Mouse (Mus musculus): ENCODE measurements around the gene Baat.
"Not testable (repeated sequence)": the region's sequence is repeated elsewhere in the genome, so short reads cannot be mapped to it uniquely, and the experiment has no call there.

The Baat gene

DNA sequence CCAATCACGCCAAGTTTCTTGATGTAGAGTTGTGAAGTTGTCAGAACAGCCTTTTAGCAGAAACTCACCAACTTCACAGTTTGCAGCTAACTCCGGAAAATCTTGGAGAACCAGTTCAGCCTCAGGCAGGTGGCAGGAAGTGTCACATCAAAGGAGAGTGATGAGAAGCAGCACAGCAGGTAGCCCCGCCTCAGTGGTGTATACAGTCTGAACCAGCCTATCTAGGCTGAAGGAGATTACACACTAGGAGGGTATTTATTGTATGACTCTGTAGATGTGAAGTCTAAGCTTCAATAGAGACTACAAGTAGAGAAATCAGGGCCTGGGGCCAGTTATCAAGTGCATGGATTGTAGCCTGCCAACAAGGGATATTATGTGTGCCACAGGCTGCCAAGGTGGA, 25.5 kb downstream of the Baat start:
- DNase-seq, result no peak

DNA sequence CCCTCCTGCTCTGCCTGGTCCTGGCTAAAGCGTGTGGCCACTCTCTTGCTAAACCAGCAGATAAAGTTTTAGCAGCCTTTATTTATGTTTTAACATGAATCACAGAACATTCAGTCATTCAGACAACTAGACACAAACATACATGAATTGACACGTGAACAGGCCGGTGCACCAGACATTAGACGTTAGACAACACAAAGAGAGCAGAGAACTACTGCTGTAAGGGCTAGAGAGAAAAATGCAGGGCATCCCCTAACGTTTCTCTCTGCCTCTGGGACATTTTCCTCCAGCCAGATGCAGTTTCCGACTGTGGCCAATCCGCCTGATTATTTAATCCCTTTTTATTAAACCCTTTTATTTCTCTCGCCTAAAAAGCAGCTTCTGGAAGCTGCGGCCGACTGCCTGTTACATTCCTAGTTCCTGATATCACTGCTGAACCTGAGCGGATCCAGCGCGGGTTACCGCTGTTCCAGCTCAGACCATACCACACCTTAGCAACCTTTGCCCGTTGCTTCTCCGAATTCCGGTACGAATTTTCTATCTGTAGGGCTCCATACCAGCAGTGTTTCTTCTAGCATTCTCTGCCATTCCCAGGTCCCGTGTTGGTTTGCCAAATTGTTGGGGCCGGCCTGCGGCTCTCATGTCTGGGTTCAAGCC, 26.1 kb downstream of the Baat start:
- DNase-seq, result no peak

DNA sequence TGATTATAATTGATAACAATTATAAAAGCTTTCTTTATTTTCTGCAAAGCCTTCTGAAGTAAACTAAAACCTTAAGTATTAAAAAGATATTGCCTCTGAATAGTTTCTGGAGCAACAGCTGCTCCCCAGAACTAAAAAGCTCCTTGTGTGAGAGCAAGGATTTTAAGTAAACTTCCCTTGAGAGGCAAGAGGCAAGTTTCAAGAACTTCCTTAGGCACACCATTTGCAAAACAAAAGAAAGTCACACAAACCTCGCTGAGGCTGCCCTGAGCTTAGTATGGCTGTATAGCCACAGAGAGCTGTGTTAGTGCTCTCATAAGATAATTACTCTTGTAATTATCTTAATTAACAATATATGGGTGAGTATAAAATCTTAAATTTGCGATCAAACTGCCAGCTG, 27.3 kb downstream of the Baat start:
- DNase-seq, result not testable (repeated sequence)

DNA sequence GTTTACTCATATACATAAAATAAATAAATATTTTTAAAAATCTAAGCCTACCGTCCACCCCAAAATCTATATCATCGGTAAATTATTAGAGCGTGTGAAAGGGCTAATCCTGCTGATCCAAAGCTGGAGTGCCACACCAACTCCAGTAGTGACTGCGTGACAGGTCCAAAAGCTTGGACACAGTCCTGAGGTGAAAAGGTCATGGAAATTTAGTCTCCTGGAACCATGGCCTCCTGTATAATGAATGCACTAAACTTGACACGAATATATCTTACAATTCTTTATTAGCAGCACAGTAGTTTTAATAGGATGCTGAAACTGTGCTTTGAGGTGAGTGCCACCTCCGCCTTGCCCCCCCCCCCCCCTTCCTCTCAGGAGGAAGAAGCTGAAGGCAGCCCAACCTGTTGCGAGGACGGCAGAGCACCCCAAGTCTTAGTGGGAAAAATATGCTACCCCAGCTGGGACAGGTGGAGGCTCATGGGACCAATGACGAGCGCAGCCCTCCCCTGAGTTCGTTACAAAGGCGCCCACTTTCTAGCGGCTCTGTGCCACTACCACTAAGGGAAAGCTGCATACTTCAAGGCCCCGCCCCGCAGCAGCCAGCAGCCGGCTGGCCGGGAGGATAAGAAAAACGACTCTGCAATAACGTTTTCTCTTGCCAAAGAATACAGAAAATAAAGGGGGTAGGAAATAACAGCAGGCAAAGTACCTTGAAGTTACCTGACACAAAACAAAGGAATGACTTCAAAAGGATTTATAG, 28.1 kb downstream of the Baat start:
- no peak for DNase-seq

DNA sequence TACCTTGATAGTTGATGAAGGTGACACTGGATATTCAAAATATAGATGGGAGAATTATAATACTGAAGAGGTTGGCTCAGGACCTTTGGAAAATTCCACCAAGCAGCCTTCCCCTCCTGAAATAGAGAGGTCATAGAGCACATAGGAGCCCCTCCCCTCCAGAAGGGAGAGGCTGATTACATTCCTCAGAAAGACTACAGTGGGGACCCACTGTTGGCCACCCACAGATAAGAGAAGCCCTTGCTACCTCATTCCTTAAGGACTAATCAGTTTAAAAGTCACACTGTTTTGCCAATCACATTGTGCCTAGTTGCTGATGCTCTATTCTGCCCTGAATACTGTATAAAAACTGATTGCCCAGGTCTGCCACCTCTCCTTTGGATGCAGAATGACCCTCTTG, 31.8 kb downstream of the Baat start:
- no peak for DNase-seq

DNA sequence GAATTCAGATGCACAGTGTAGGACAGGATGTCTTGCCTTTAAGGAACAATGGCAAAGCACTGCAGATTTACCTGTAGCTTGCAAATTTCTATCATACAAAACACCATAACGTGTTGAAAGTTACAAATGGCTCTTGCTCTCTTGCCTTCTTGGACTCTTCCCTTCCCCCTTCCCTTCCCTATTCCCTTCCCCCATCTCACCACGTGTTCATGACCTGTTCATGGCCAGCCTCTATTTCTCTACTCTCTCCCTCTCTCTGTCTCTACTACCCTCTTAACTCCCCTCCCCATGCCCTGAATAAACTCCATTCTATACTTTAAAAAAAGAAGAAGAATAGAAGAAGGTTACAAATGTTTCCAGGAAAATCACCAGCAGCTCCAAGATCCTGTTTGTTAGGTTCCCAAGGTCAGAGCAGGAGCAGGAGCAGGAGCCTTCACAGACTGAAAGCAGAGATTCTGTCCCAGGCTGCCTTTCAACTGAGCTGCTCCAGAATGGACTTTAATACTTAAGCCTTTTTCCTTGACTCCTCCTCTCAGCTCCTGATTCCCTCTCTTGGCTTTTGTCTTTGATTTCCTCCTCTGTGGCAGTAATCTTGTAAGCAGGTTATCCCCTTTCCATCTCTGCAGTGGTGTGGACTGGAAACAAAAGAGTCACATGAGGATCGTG, 32.8 kb downstream of the Baat start, which contains the start of gene Acnat1:
Gene Acnat1, minus strand, starts transcription at position 478 of the 666 bp plus-strand sequence.
- no peak for DNase-seq

DNA sequence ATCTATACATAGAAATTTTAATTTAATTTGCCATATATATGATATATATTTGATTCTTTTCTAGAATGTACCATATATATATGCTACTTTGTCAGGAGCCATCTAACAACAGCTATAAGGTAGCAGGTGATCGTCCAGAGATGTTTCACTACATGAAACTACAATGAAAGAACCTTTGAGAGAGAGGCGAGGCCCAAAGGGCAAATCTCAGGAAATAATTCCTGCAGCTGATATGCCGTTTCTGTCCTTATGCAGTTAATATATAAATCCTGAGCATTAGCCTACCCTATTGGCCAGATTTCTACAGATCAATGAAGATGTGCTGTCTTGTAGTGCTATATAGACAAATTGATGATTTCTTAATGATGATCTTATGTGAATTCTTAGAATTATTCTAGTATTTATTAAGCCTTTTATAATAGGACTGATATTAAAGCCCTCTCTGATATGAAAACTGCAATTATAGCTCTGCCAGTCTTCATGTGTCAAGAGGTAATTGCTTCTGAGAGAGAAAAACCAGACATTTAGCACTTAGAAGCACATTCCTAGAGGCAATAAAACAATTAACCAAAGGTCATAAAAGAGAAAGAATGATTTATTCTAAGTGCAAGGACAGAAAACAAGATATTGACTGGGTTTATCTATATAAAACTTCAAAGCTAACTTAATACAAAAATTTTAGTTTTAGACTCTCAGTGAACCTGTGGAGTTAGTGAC, 36.8 kb downstream of the Baat start:
- DNase-seq, result no peak

DNA sequence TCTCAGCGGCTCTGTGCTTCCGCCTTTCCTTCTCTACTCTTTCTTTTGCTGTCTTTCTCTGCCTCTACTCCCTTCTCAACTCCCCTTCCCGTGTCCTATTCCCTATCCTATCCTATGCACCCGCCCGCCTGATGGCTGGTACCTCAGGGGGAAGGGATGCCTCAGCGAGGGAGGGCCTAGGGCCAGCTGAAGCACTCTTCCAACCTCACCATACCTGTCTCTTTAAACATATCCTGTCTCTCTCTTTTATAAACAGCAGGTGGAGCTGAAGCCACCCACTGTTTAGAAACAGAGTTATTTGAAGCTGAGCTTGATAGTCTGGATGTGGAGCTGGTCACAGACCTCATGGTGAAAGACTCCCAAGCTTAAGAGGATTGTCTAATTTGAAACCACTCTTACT, 39.0 kb downstream of the Baat start:
- DNase-seq, result no peak

DNA sequence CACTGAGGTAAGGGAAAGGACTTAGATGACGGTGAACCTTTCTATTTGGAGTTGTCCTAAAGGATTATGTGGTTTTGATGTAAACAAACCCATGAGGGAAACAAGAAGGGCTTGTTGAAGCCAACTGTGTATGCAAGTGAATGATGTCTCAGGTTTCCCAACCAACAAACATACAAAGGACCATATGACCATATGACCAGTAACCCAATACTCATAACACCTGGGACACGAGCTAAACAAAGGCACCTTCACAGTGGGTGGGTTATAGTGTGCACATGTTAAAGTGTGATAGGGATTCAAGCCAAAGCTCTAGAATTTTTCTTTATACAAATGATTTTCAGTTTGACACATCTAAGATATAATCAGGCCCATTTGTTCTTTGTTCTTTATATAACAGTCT, 50.2 kb downstream of the Baat start:
- DNase-seq, result no peak

DNA sequence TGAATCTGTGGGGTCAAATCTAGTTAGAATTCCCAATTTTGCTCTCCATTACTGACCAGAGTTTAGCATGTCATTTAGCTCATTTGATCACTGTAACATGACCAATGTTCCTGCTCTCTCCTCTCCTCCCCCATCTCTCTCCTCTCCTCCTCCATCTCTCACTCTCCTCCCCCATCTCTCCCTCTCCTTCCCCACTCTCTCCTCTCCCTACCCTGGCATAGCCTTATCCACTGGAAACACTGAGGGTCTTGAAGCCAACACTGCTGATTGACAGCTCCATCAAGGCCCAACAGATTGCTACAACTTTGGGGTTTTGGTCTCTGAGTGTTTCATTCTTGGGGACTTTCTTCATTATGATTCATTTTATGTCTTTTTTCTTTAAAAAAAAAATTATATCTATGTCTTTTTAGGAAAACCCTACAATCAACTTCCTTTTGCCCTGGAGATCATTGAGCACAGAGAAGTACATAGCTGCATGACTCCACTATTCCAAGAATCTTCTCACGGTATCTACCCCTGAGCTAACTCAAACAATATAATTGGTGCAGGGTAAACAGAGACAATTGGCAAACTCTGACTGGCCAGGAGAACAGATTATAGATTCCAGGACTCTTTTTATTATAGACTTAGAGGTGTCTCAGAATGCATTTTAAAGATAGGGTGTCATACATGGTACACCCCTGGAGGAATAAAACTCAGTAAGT, 54.4 kb downstream of the Baat start:
- no peak for DNase-seq

DNA sequence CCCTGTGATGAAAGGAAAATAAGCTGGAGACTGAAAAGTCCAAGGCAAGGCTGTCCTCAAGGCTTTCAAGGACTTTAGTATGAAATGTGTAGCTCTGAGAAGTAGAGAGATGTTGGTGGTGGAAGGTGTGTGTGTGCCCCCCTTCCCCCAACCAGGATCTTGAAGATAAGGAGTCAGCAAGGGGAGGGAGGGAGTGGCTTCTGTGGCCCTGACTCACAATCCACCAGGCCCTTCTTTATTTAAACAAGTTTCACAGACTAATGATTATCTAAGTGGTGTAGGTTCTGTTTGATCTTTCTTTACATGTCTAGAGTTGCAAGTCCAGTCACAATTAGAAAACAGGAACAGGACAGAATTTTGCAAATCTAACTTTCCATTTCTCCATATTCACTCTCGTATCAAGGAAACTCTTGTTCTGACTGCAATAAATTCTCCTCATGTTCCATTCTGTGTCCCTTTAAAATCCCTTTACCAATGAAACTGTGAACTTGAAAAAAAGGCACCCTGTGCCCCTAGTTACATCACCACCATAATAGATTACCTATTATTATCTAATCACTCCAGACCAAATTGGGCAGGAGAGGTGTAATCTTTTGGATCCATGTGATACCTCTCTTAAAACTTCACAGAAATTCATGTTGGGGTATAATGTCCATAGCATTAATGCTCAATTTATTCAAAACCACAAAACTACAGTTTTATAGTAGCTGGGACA, 55.1 kb downstream of the Baat start:
- DNase-seq, result not testable (repeated sequence)
